Mouse (Mus musculus): ENCODE measurements around the gene Gm10160. TPM values are rescaled to one million over a fixed set of nuclear protein-coding genes. Genes with fewer than 3 reads are reported as not detected.

Gm10160 gene
- polyA plus RNA-seq, 1 experiment from 2014 or later, result not detected

DNA sequence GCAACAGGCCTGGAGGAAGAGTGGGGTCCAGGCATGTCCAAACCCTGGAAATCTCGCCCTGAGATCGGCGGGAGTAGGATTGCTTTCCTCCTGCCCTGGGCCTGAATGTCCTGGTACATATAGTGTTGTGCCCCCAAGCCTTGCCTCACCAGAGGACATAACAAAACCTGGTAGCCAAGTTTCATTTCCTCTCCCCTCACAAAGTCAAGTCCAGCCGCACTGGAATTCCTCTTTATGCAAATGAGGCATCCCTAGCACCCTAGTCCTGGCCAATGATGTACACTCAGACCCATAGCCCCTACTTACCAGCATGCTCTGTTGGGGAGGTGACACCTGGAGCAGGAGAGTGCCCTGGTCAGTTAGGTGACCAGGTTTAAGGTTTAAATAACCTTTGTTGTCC is 627 bp upstream of the Gm10160 start:
- WGBS, result 75% methylated on average over 4 of the region's 4 CpGs
- Histone ChIP-seq H3K36me3 (no peaks in the 10 kb centered on the region), H3K27me3 (peaks cover 5% of the 10 kb centered on the region; the same call in 1 of the 2 replicates), H3K4me2 (no peak overlapping the region), H3K4me3 (no peak overlapping the region), H3K27ac (replicated peaks) (no peak overlapping the region), H3K9ac (no peak overlapping the region), H3K4me1 (replicated peaks) (peaks cover 29% of the 10 kb centered on the region), H3K9me3 (no peaks in the 10 kb centered on the region)
- ATAC-seq (ENCODE audit: low FRiP score, low read depth), result no peak

DNA sequence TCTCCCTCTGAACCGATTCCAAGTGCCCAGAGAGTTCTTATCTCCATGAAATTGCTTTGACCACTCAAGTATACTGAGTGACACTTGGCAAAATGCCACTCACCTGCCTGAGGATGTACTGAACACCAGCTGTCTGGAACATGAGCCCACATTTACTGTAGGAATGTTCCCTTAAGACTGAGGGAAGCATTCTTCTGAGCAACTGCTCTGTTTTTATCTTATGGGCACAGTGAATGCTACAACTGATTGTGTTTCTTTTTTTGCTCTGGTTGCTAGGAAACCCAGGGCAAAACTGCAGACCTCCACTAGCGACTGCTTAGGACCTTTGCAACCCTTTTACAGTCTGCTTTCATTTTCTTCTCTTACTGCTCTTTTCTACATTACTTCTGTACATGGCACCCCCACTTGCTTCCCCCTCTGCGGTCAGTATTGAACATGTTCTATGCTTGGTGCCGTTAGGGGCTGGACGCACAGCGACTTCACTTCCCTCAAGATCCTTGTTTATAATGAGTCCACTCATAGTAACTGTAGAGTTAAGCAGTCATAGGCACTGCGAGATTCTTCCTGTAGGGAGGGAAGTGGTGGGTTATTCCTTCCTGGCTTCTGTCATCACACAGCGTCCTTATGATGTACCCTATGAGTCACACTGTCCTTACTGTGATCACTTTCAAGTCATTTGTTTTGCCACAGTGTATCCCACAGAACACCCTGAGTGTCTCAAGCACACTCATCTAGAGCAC is 856 bp downstream of the Gm10160 start:
- H3K9ac ChIP-seq, result no peak overlapping the region
- no peaks in the 10 kb centered on the region; the same call in 1 of the 2 replicates for H3K27me3 ChIP-seq
- no peak overlapping the region for H3K4me2 ChIP-seq
- no peaks in the 10 kb centered on the region for H3K36me3 ChIP-seq
- H3K27ac ChIP-seq (replicated peaks), result no peak overlapping the region
- H3K4me1 ChIP-seq (replicated peaks), result peaks cover 19% of the 10 kb centered on the region
- no peak for ATAC-seq (ENCODE audit: low FRiP score, low read depth)
- H3K9me3 ChIP-seq, result no peaks in the 10 kb centered on the region
- H3K4me3 ChIP-seq, result no peak overlapping the region
- 59% methylated on average over 8 of the region's 8 CpGs for WGBS

DNA sequence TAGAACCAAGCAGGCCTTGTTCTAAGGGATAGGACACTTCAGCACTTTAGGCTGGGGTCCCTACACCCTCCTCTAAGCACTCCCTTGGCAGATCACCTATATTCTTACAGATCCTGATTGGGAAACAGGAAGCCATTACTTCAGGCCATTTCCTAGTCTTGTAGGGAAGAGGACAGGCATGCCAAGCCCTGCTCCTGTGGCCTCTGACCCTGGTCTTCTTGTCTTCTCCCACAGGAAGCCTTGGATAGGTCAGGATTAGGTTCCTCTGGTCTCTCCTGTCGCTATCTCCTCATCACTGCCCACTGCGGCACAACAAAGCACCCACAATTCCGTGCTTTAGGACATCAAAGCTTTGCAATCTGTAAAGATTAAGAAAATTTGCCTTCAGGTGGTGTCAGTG is 3.9 kb downstream of the Gm10160 start:
- 84% methylated on average over 3 of the region's 3 CpGs for WGBS
- Histone ChIP-seq H3K27ac (replicated peaks) (no peak overlapping the region), H3K4me3 (no peak overlapping the region), H3K9ac (no peak overlapping the region), H3K36me3 (no peaks in the 10 kb centered on the region), H3K4me2 (no peak overlapping the region), H3K27me3 (no peaks in the 10 kb centered on the region), H3K9me3 (no peaks in the 10 kb centered on the region), H3K4me1 (replicated peaks) (peaks cover 9% of the 10 kb centered on the region; the same call in 1 of the 2 replicates)
- no peak for ATAC-seq (ENCODE audit: low FRiP score, low read depth)

DNA sequence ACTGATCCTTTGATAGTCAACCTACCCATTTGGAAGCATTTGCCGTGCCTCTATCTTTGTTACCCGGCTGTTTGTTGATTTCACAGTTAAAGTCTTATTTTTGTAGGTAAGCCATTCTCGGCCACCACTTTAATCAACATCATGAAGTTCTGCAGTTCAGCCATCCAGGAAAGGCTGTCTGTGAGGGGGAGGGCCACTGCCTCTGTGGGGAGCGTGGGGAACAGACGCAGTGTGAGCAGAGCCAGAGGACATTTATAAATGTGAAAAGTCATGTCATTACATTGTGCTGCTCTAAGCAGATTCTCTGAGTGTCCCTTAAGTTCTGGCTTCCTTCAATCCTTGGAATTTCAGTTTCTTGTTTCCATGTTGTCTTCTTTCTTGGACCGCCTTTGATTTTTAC is 5.4 kb downstream of the Gm10160 start:
- no peaks in the 10 kb centered on the region for H3K27me3 ChIP-seq
- ATAC-seq (ENCODE audit: low FRiP score, low read depth), result no peak
- no peak overlapping the region for H3K27ac ChIP-seq (replicated peaks)
- 85% methylated on average over 6 of the region's 6 CpGs for whole genome bisulfite sequencing
- no peak overlapping the region for H3K9ac ChIP-seq
- no peaks in the 10 kb centered on the region for H3K9me3 ChIP-seq
- no peaks in the 10 kb centered on the region for H3K36me3 ChIP-seq
- H3K4me3 ChIP-seq, result no peak overlapping the region
- peaks cover 9% of the 10 kb centered on the region; the same call in 1 of the 2 replicates for H3K4me1 ChIP-seq (replicated peaks)
- H3K4me2 ChIP-seq, result no peak overlapping the region

DNA sequence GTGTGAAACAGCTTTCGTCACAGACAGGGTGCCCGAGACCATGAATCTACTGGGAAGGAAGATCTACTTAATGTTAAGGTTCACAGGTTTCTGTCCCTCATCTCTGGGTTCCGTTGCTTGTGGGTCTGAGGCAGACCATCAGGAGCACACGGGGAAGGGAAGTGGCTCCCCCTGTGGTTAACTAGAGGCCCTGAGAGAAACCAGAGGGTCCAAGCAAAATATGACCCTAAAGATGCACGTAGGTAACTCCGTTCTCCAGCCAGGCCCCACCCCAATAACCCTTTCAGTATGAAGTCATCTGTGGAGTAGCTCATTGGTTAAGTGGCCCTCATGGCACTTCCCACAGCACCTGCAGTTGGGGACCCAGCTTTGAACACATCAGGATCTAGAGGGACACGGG is 6.0 kb downstream of the Gm10160 start:
- Histone ChIP-seq H3K36me3 (no peaks in the 10 kb centered on the region), H3K9ac (no peak overlapping the region), H3K9me3 (no peaks in the 10 kb centered on the region), H3K4me2 (no peak overlapping the region), H3K4me1 (replicated peaks) (peaks cover 6% of the 10 kb centered on the region; the same call in 1 of the 2 replicates), H3K4me3 (no peak overlapping the region), H3K27ac (replicated peaks) (no peak overlapping the region), H3K27me3 (no peaks in the 10 kb centered on the region)
- whole genome bisulfite sequencing, result 92% methylated on average over 7 of the region's 7 CpGs
- no peak for ATAC-seq (ENCODE audit: low FRiP score, low read depth)

DNA sequence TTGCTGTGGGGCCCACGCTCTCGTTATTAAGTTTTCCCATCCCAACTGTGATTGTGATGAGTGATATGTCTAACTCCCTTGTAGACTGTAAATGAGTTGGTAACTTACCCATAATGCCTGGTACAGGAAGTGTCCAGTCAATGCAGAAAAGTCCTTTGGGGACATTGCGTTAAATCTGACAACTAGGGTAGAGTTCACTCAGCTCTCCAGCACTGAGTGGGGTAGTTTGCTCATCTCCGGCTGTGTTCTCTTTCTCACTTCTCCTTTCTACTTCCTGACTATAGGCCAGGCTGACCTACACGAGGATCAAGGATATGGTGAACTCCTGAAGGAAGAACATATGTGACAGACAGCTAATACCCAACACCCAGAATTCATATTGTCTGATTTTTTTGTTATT is 6.4 kb downstream of the Gm10160 start:
- H3K27me3 ChIP-seq, result no peaks in the 10 kb centered on the region
- no peak for ATAC-seq (ENCODE audit: low FRiP score, low read depth)
- H3K9me3 ChIP-seq, result no peaks in the 10 kb centered on the region

DNA sequence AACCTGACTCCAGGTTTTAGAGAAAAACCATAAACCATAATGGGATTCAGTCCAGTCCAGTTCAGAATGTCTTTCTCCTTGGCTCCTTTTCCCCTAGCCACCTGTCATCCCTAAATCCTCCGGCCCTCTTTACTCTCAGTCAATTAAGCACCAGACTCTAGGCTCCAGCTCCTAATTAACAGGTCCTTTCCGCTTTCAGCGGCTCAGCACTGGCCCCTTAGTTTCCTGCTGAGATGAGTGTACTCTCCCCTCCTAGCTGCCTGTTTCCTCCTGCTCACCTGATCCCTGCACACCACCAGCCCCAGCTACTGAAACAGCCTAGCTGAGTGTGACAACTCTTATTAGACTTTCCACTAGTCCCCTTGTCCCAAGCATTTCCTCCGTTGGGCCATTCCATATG is 7.8 kb downstream of the Gm10160 start:
- H3K4me1 ChIP-seq (replicated peaks), result peaks cover 3% of the 10 kb centered on the region; the same call in 1 of the 2 replicates
- 44% methylated on average over 4 of the region's 4 CpGs for WGBS
- no peak overlapping the region for H3K4me3 ChIP-seq
- H3K36me3 ChIP-seq, result no peaks in the 10 kb centered on the region
- H3K9me3 ChIP-seq, result no peaks in the 10 kb centered on the region
- no peak overlapping the region for H3K27ac ChIP-seq (replicated peaks)
- ATAC-seq (ENCODE audit: low FRiP score, low read depth), result no peak
- H3K9ac ChIP-seq, result no peak overlapping the region
- H3K4me2 ChIP-seq, result no peak overlapping the region
- H3K27me3 ChIP-seq, result no peaks in the 10 kb centered on the region

More for the DNA sequence above, 6.4 kb downstream of the Gm10160 start:
- H3K27ac ChIP-seq (replicated peaks), result no peak overlapping the region
- no peak overlapping the region for H3K4me2 ChIP-seq
- H3K36me3 ChIP-seq, result no peaks in the 10 kb centered on the region
- WGBS, result 88% methylated on average over 5 of the region's 5 CpGs
- H3K4me3 ChIP-seq, result no peak overlapping the region
- H3K9ac ChIP-seq, result no peak overlapping the region
- peaks cover 3% of the 10 kb centered on the region; the same call in 1 of the 2 replicates for H3K4me1 ChIP-seq (replicated peaks)

DNA sequence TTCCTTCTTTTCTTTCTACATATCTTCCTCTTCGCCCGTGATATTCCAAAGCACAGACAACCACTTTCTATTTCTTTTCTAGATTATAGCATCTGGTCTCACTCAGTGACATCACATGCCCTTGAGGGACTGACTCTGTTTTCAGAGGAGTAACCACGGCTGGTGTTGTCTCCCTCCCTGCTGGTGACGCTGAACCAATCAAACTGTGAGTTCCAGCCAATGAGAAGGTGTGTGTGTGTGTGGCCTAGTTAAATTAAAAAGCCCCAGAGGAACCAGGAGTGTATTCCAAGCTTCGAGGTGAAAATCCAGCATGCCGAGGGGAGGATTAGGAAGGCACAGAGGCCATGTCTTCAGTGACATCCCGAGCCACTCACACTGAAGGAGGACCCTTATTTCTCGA is 8.6 kb downstream of the Gm10160 start:
- Histone ChIP-seq H3K9me3 (no peaks in the 10 kb centered on the region), H3K4me1 (replicated peaks) (peaks cover 3% of the 10 kb centered on the region; the same call in 1 of the 2 replicates), H3K27me3 (no peaks in the 10 kb centered on the region), H3K36me3 (no peaks in the 10 kb centered on the region), H3K4me3 (no peak overlapping the region), H3K4me2 (no peak overlapping the region), H3K27ac (replicated peaks) (no peak overlapping the region), H3K9ac (no peak overlapping the region)
- ATAC-seq (ENCODE audit: low FRiP score, low read depth), result no peak
- WGBS, result 43% methylated on average over 8 of the region's 8 CpGs

DNA sequence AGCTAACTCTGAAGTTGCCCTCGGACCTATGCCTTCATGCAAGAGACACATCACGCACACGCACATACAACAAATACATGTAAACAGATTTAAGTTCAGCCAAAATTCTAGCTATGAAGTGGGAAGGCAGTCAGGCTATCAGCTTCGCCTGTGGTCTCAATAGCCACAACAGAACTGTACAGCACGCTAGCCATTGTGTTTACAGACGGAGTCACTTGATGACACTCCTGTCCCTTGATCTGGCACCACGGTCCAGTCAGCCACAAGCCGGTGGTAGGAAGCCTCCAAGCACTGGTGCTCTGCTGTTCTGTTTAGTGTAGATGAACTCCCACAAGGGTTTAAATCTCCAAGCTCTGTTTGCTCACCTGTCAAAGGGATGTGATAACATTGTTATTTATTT is 9.6 kb downstream of the Gm10160 start:
- WGBS, result 77% methylated on average over 8 of the region's 8 CpGs
- H3K36me3 ChIP-seq, result no peaks in the 10 kb centered on the region
- H3K4me2 ChIP-seq, result no peak overlapping the region
- no peaks in the 10 kb centered on the region for H3K9me3 ChIP-seq
- H3K4me3 ChIP-seq, result no peak overlapping the region
- no peaks in the 10 kb centered on the region for H3K27me3 ChIP-seq
- no peak overlapping the region for H3K27ac ChIP-seq (replicated peaks)
- ATAC-seq (ENCODE audit: low FRiP score, low read depth), result no peak
- H3K4me1 ChIP-seq (replicated peaks), result peaks cover 5% of the 10 kb centered on the region; the same call in 1 of the 2 replicates
- no peak overlapping the region for H3K9ac ChIP-seq

DNA sequence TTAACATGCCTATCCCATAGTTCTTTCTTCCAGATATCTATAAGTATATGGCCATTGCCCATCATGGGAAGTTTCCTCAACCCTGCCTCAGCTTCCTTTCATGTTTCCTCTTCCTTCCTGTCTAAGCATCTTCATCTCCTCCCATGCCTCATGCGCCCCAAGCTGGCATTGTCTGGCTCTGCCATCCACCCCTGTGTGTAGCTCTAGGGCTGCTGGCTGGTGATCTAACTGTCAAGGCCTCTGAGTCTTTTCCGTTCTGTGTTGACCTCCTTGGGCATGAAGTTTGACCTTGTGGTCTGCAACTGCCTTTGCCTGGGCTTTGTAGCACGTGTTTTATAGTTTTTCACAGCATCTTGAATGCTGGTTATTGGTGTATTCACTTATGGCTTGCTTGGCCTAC is 10.3 kb downstream of the Gm10160 start:
- WGBS, result 79% methylated on average over 3 of the region's 3 CpGs
- ATAC-seq (ENCODE audit: low FRiP score, low read depth), result no peak
- H3K4me2 ChIP-seq, result no peak overlapping the region

DNA sequence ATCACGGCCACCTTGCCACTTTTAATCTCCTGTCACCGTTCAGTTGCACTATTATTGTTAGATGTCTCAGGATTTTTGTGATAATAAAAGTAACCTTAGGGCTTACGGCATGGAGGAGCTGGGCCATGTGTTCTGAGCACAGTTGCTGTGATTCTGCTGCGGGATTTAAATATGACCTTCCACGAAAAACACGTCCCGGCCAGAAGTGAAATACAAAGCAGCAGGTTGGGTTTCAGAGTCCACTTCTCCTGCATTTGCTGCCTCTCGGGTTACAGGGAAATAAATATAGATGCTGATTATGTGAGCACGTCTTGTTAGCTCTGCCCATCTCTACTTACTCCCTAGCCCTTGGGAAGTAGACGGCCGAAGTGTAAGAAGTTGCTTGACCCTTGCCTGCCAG is 10.8 kb downstream of the Gm10160 start:
- Histone ChIP-seq H3K9ac (no peak overlapping the region), H3K27ac (replicated peaks) (no peak overlapping the region), H3K4me3 (no peak overlapping the region), H3K36me3 (no peaks in the 10 kb centered on the region), H3K9me3 (no peaks in the 10 kb centered on the region), H3K4me1 (replicated peaks) (peaks cover 9% of the 10 kb centered on the region; the same call in 1 of the 2 replicates), H3K27me3 (no peaks in the 10 kb centered on the region), H3K4me2 (no peak overlapping the region)
- 92% methylated on average over 11 of the region's 11 CpGs for WGBS
- no peak for ATAC-seq (ENCODE audit: low FRiP score, low read depth)

More for the DNA sequence above, 10.3 kb downstream of the Gm10160 start:
- no peaks in the 10 kb centered on the region for H3K27me3 ChIP-seq
- H3K36me3 ChIP-seq, result no peaks in the 10 kb centered on the region
- H3K4me1 ChIP-seq (replicated peaks), result peaks cover 9% of the 10 kb centered on the region; the same call in 1 of the 2 replicates
- no peak overlapping the region for H3K9ac ChIP-seq
- no peaks in the 10 kb centered on the region for H3K9me3 ChIP-seq
- H3K27ac ChIP-seq (replicated peaks), result no peak overlapping the region
- H3K4me3 ChIP-seq, result no peak overlapping the region

DNA sequence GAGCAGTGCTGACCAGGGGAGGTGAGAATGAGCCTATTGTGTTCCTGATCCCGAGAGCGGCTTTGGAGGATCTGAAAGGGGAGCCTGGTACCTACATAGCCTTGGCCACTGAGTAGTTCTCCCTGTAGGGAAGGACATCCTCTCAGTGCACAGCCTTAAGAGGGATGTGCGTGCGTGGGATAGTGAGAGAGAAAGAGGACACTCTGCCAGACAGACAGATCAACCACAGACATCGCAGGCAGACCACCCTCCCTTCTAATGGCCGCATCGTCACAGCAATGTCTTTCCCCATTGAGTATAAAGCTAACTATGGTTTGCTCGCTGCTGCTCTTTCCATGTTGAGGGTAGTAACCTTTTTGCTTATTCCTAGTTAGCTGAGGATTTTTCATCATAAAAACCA is 11.7 kb downstream of the Gm10160 start:
- no peak overlapping the region for H3K9ac ChIP-seq
- 77% methylated on average over 8 of the region's 8 CpGs for WGBS
- no peak overlapping the region for H3K4me3 ChIP-seq
- no peak for ATAC-seq (ENCODE audit: low FRiP score, low read depth)
- H3K27ac ChIP-seq (replicated peaks), result no peak overlapping the region
- no peaks in the 10 kb centered on the region for H3K27me3 ChIP-seq
- H3K4me2 ChIP-seq, result no peak overlapping the region
- no peaks in the 10 kb centered on the region for H3K9me3 ChIP-seq
- peaks cover 9% of the 10 kb centered on the region; the same call in 1 of the 2 replicates for H3K4me1 ChIP-seq (replicated peaks)
- H3K36me3 ChIP-seq, result no peaks in the 10 kb centered on the region

Data from hindbrain, embryonic 15.5 days (tissue).